Mouse (Mus musculus): ENCODE results near the gene Col11a2. TPM values are rescaled to one million over a fixed set of nuclear protein-coding genes. Genes with fewer than 3 reads are reported as not detected.

Gene Col11a2
- total and polyA plus RNA-seq, 3 experiments: 3.0 to 6.0 (median 5.8) TPM

DNA sequence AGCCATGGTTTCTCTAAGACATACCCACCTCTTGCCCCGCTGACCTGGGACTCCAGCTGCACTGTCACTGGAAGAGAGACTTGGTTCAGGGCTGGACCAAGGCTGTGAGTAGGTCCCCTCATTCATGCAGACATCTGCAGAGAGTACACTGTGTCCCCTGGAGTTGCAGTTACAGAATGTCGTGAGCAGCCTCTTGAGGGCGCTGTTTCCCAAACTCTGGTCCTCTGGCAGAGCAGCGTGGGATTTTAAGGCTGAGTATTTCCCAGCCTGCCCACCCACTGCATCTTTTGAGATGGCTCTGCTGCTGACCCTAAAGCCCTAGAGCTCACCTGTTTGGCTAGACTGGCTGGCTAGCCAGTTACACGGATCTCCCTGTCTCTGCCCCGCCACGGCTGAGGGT lies 51.7 kb downstream of the Col11a2 start:
- no peak overlapping the region for H3K27ac ChIP-seq (ENCODE audit: insufficient read depth, low read depth)
- H3K9ac ChIP-seq (ENCODE audit: insufficient read depth, low read depth): no peak overlapping the region
- no peaks in the 10 kb centered on the region for H3K79me2 ChIP-seq (replicated peaks; ENCODE audit: control insufficient read depth, extremely low read depth, insufficient read depth, poor library complexity, severe bottlenecking)
- TF ChIP-seq BHLHE40 (IDR thresholded peaks at IDR 0.05; ENCODE audit: low read depth, low read length): no peak
- no peak for TF ChIP-seq ZC3H11A (IDR thresholded peaks at IDR 0.05; ENCODE audit: low read depth, low read length)
- TF ChIP-seq JUN (IDR thresholded peaks at IDR 0.05; ENCODE audit: insufficient read depth, low read depth, low read length): no peak
- no peak for TF ChIP-seq NELFE (IDR thresholded peaks at IDR 0.05; ENCODE audit: low read depth, low read length)
- TF ChIP-seq RCOR1 (conservative IDR thresholded peaks at IDR 0.05; ENCODE audit: low read depth, low read length): no peak
- TF ChIP-seq UBTF (IDR thresholded peaks at IDR 0.05; ENCODE audit: low read depth, low read length): no peak
- TF ChIP-seq CTCF (conservative IDR thresholded peaks at IDR 0.05 in 1 of 2, IDR thresholded peaks at IDR 0.05 in 1 of 2; ENCODE audit: low read depth in 2 of 2, low read length in 2 of 2): peak; percentile 17 to 60; a peak in 2 of 4 replicates
- TF ChIP-seq SMC3 (IDR thresholded peaks at IDR 0.05; ENCODE audit: low read depth, low read length): peak; percentile 21; the same call in 1 of the 2 replicates
- TF ChIP-seq USF1 (IDR thresholded peaks at IDR 0.05; ENCODE audit: low read depth, low read length): no peak
- TF ChIP-seq MEF2A (IDR thresholded peaks at IDR 0.05; ENCODE audit: borderline replicate concordance, low read depth, low read length): no peak
- TF ChIP-seq RAD21 (IDR thresholded peaks at IDR 0.05; ENCODE audit: low read depth, low read length): peak; percentile 47
- TF ChIP-seq MAFK (IDR thresholded peaks at IDR 0.05; ENCODE audit: insufficient replicate concordance, low read length): no peak
- TF ChIP-seq ELF1 (IDR thresholded peaks at IDR 0.05; ENCODE audit: low read depth, low read length): no peak
- no peaks in the 10 kb centered on the region for H3K27me3 ChIP-seq (replicated peaks)
- DNase-seq (ENCODE audit: extremely low read depth): peak; percentile 63
- H3K4me1 ChIP-seq (ENCODE audit: control insufficient read depth in 1 of 2, insufficient read depth in 2 of 2): peaks cover 12 to 38% of the 10 kb centered on the region in 2 experiments
- H3K4me3 ChIP-seq (replicated peaks in 1 of 3; ENCODE audit: low read depth in 2 of 3, low read length in 2 of 3, poor library complexity in 1 of 3): no peak overlapping the region
- H3K9me3 ChIP-seq (replicated peaks; ENCODE audit: low read length): peaks cover 8% of the 10 kb centered on the region
- in situ Hi-C loops (cut with MboI; ENCODE audit: low pct_ligation_motif_present, low pct_unique_long_range_greater_than_20kb, low sequenced_read_pairs): loop anchor here (5.0 kb wide), 2 partner anchors 36 to 71 kb away; no protein-coding TSS in a partner anchor
- dilution Hi-C loops (cut with MboI; ENCODE audit: extremely low pct_ligation_motif_present, extremely low pct_unique_long_range_greater_than_20kb, low sequenced_read_pairs): no loop called here
- H3K4me2 ChIP-seq (ENCODE audit: insufficient read depth, low read depth, poor library complexity, severe bottlenecking): no peak overlapping the region
- peaks cover 3 to 25% of the 10 kb centered on the region in 2 experiments for H3K36me3 ChIP-seq (replicated peaks in 1 of 2; ENCODE audit: control insufficient read depth in 1 of 2, insufficient read depth in 1 of 2, low read length in 1 of 2)

DNA sequence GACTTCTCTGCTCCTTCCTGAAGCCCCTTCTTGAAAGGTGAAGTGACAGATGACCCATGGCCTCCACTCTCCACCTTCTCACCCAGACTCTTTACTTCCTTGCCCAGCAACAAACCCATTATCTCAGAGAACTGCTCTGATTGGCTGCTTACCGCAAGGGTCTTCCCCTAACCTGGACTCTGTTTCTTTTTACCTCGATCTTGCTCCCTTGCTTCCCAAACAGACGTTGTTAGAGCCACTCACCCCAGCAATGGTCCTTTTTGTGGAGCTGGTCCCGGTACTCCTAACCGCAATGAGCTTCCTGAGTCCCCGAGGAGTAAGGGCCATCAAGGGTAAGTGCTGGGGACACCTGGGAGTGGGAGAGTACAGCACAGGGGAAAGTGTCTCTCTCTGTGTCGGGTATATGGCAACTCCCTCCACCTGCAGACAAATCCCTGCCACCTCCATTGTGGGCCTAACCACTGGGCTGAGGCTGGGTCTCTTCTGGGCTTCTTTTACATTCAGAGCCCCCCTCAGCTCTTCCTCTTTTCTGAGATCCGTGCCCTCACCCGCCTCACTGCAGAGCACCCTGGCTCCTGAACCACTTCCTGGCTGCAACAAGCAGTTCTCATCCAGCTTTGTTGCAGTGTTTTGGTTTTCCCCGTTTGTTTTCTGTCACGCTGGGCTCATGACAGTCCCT lies 53.1 kb downstream of the Col11a2 start, which contains the start of gene H2-Oa:
Gene H2-Oa, plus strand, starts transcription at position 144 of the 679 bp plus-strand sequence.
- Histone ChIP-seq H3K9ac (ENCODE audit: insufficient read depth, low read depth) (peak within 1 kb of the TSS; percentile 25), H3K36me3 (replicated peaks in 1 of 2; ENCODE audit: control insufficient read depth in 1 of 2, insufficient read depth in 1 of 2, low read length in 1 of 2) (peaks cover 3 to 28% of the 10 kb centered on the region in 2 experiments), H3K27ac (ENCODE audit: insufficient read depth, low read depth) (no peak within 1 kb of the TSS), H3K27me3 (replicated peaks) (no peaks in the 10 kb centered on the region), H3K4me1 (ENCODE audit: control insufficient read depth in 1 of 2, insufficient read depth in 2 of 2) (peaks cover 5 to 39% of the 10 kb centered on the region in 2 experiments), H3K4me2 (ENCODE audit: insufficient read depth, low read depth, poor library complexity, severe bottlenecking) (peak within 1 kb of the TSS; percentile 76), H3K4me3 (replicated peaks in 1 of 3; ENCODE audit: low read depth in 2 of 3, low read length in 2 of 3, poor library complexity in 1 of 3) (peak within 1 kb of the TSS; percentile 57 to 77 (median 57)), H3K79me2 (replicated peaks; ENCODE audit: control insufficient read depth, extremely low read depth, insufficient read depth, poor library complexity, severe bottlenecking) (no peaks in the 10 kb centered on the region), H3K9me3 (replicated peaks; ENCODE audit: low read length) (peaks cover 8% of the 10 kb centered on the region)
- dilution Hi-C loops (cut with MboI; ENCODE audit: extremely low pct_ligation_motif_present, extremely low pct_unique_long_range_greater_than_20kb, low sequenced_read_pairs): no loop called here
- TF ChIP-seq MAZ (IDR thresholded peaks at IDR 0.05; ENCODE audit: low read depth, low read length) (no peak), ELF1 (IDR thresholded peaks at IDR 0.05; ENCODE audit: low read depth, low read length) (peak; percentile 57), TCF12 (IDR thresholded peaks at IDR 0.05; ENCODE audit: low read depth, low read length) (0 out of 2 replicates have a peak, but pooled peaks have one; percentile 57), SIN3A (IDR thresholded peaks at IDR 0.05; ENCODE audit: low read length) (peak; percentile 65; the same call in 1 of the 2 replicates), SMC3 (IDR thresholded peaks at IDR 0.05; ENCODE audit: low read depth, low read length) (no peak), TBP (conservative IDR thresholded peaks at IDR 0.05; ENCODE audit: low read depth, low read length) (0 out of 2 replicates have a peak, but pooled peaks have one; percentile 13), POLR2A (IDR thresholded peaks at IDR 0.05; ENCODE audit: low read depth, low read length) (peak; percentile 50), CHD2 (IDR thresholded peaks at IDR 0.05; ENCODE audit: low read length) (peak; percentile 75), MAFK (IDR thresholded peaks at IDR 0.05; ENCODE audit: insufficient replicate concordance, low read length) (no peak), ZC3H11A (IDR thresholded peaks at IDR 0.05; ENCODE audit: low read depth, low read length) (no peak)
- in situ Hi-C loops (cut with MboI; ENCODE audit: low pct_ligation_motif_present, low pct_unique_long_range_greater_than_20kb, low sequenced_read_pairs): loop anchor here (5.0 kb wide), 2 partner anchors 35 to 70 kb away; no protein-coding TSS in a partner anchor
- DNase-seq (ENCODE audit: extremely low read depth): peak; percentile 72
